Mouse (Mus musculus): ENCODE data around the gene Olfm1. TPM values are rescaled to one million over a fixed set of nuclear protein-coding genes. Genes with fewer than 3 reads are reported as not detected.
A peak's percentile ranks its signal among the peaks of the same experiment; 100 is the strongest.

Olfm1 gene
- 22.8 and 26.0 TPM in 2 replicates for polyA plus RNA-seq (2014; fragmentation: Nextera tagmentation; extraction: Ambion mirVana)

DNA sequence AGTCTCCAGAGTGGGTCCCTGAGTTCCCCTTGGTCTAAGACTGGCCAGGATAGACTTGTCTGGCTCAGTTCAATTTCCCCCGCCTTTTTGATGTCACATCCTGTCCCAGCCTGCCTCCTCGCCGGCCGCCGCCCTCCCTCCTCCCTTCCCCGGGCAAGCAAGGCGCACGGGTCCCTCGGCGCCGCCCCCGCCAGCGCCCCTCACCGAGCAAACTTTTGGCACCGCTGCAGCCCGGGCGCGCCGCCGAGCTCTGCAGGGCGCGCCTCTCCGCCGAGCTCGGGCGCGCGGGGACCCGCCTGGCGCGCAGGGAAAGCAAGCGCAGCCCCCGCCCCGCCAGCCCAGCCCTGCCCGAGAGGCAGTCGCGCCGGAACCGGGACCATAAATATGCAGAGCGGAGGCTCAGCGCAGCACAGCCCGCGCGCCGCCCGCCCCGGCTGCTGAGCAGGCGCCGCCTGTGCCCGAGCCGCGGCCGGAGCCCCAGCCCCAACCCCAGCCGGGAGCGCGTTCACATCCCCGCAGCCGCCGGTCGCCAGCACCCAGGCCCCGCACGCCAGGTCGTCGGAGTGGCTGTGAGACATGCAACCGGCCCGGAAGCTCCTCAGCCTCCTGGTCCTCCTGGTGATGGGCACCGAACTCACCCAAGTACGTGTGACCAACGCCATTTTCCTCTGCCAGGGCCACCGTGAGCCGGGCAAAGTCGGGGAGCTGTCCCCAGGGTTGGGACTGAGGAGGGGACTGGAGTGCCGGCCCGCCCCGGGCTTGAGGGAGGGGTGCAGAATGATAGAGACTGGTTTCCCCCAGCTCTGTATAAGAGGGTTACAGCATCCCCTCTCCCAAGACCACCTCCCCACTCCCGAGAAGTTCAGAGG, at the start of gene Olfm1:
Gene Olfm1 (plus strand): TSS at position 172 of the 869 bp plus-strand sequence.
- DNase-seq (ENCODE audit: low spot score): peak; percentile 73
- peaks cover 26% of the 10 kb centered on the region for H3K27me3 ChIP-seq (replicated peaks; ENCODE audit: control insufficient read depth, insufficient read depth, low read length)
- WGBS: under 1% methylated on average over 76 of the region's 76 CpGs

DNA sequence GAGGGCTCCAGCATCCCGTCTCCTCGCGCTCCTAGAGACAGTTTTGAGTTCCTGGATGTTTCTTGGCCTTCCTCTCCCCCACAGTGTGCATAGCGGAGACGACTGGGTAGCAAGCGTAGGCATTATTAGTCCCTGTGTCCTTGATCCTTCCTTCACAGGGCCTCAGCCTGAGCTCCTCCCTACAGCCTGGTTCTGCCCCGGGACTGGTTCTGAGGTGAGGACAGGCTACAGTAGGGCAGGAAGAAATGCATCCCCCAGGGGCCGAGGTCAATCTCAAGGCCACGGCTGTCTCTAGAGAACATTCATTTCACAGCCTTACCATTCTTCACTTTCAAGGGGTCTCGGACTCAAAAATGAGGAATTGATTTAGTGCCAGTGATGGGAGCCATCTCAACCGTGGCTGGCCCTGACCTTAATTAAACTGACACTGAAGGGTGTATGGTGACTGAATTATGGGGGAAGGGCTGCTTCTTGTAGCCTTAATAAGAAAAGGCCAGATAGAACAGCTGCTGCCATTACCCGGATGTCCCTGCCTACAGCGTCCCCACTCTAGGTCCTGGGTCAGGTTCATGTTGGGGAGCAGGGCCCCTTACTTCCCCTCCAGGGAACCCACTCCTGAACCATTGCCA, 49.3 kb upstream of the Olfm1 start:
- no peak for DNase-seq (ENCODE audit: low spot score)
- H3K4me2 ChIP-seq (ENCODE audit: low read length): no peak overlapping the region
- no peaks in the 10 kb centered on the region for H3K36me3 ChIP-seq (ENCODE audit: control insufficient read depth, insufficient read depth, low read length)
- no peak for ATAC-seq (replicated peaks; ENCODE audit: low FRiP score, low TSS enrichment, low read depth)
- WGBS: 65% methylated on average over 13 of the region's 13 CpGs
- no peak overlapping the region for H3K9ac ChIP-seq (ENCODE audit: low read length)
- H3K27me3 ChIP-seq (replicated peaks; ENCODE audit: control insufficient read depth, insufficient read depth, low read length): no peaks in the 10 kb centered on the region
- H3K4me1 ChIP-seq (replicated peaks; ENCODE audit: control insufficient read depth, insufficient read depth, low read length): peaks cover 6% of the 10 kb centered on the region; the same call in 1 of the 2 replicates
- no peak overlapping the region for H3K27ac ChIP-seq (ENCODE audit: low read depth)
- no peaks in the 10 kb centered on the region for H3K9me3 ChIP-seq (ENCODE audit: control insufficient read depth, low read length)
- H3K4me3 ChIP-seq (ENCODE audit: low read depth, low read length): no peak overlapping the region

More for the DNA sequence above, at the start of gene Olfm1:
- Histone ChIP-seq H3K9me3 (ENCODE audit: control insufficient read depth, low read length) (no peaks in the 10 kb centered on the region), H3K9ac (ENCODE audit: low read length) (peak within 1 kb of the TSS; percentile 49), H3K36me3 (ENCODE audit: control insufficient read depth, insufficient read depth, low read length) (no peaks in the 10 kb centered on the region), H3K27ac (ENCODE audit: low read depth) (no peak within 1 kb of the TSS), H3K4me1 (replicated peaks; ENCODE audit: control insufficient read depth, insufficient read depth, low read length) (peaks cover 12% of the 10 kb centered on the region; the same call in 1 of the 2 replicates), H3K4me2 (ENCODE audit: low read length) (peak within 1 kb of the TSS; percentile 74), H3K4me3 (ENCODE audit: low read depth, low read length) (peak within 1 kb of the TSS; percentile 54)
- peak; percentile 77 for ATAC-seq (replicated peaks; ENCODE audit: low FRiP score, low TSS enrichment, low read depth)

DNA sequence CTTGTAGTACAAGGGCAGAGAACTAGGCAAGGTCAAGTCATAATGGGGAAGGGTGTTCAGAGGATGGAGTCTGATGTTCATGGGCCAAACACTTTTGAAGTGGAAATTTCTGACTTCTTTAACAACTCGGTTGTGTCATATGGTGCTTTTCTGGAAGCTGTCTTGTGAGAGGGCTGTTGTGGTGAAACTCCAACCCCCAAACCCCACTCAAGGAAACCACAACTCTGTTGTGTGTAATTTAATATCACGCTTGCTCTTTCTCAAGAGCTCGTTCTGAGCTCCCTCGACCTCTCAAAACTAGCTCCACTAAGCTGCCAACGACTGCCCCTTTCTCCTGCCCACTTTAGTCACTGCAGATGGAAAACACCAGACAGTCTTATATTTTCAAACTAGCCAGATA, 47.1 kb upstream of the Olfm1 start:
- no peak overlapping the region for H3K9ac ChIP-seq (ENCODE audit: low read length)
- no peaks in the 10 kb centered on the region for H3K36me3 ChIP-seq (ENCODE audit: control insufficient read depth, insufficient read depth, low read length)
- H3K9me3 ChIP-seq (ENCODE audit: control insufficient read depth, low read length): no peaks in the 10 kb centered on the region
- no peak for DNase-seq (ENCODE audit: low spot score)
- no peak overlapping the region for H3K27ac ChIP-seq (ENCODE audit: low read depth)
- no peak for ATAC-seq (replicated peaks; ENCODE audit: low FRiP score, low TSS enrichment, low read depth)
- 0 out of 2 replicates have a peak, but pooled peaks cover 3% of the 10 kb centered on the region for H3K4me1 ChIP-seq (replicated peaks; ENCODE audit: control insufficient read depth, insufficient read depth, low read length)
- no peaks in the 10 kb centered on the region for H3K27me3 ChIP-seq (replicated peaks; ENCODE audit: control insufficient read depth, insufficient read depth, low read length)
- H3K4me3 ChIP-seq (ENCODE audit: low read depth, low read length): no peak overlapping the region
- WGBS: 78% methylated on average over 5 of the region's 5 CpGs
- H3K4me2 ChIP-seq (ENCODE audit: low read length): no peak overlapping the region

DNA sequence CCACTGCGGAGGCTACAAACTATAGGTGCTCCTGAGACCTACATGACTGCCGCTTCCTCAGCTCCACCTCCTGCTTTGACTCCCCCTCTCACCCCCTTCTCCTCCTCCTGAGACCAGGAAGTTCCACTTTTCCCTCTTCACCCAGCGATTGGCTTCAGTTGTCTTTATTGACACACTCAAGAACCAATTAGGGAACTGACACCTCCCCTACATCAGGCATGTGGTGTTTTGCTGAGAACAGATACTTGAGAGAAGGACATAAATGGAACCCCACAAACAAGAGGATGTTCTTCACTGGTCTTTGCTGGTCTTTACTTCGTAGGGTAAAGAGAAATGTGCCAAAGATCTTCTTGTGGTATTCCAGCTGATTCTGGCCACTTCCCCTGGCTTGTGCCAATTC, 46.6 kb upstream of the Olfm1 start:
- Histone ChIP-seq H3K4me1 (replicated peaks; ENCODE audit: control insufficient read depth, insufficient read depth, low read length) (0 out of 2 replicates have a peak, but pooled peaks cover 3% of the 10 kb centered on the region), H3K27ac (ENCODE audit: low read depth) (no peak overlapping the region), H3K27me3 (replicated peaks; ENCODE audit: control insufficient read depth, insufficient read depth, low read length) (no peaks in the 10 kb centered on the region), H3K9me3 (ENCODE audit: control insufficient read depth, low read length) (no peaks in the 10 kb centered on the region), H3K36me3 (ENCODE audit: control insufficient read depth, insufficient read depth, low read length) (no peaks in the 10 kb centered on the region), H3K9ac (ENCODE audit: low read length) (no peak overlapping the region), H3K4me3 (ENCODE audit: low read depth, low read length) (no peak overlapping the region), H3K4me2 (ENCODE audit: low read length) (no peak overlapping the region)
- ATAC-seq (replicated peaks; ENCODE audit: low FRiP score, low TSS enrichment, low read depth): no peak
- 70% methylated on average over 4 of the region's 4 CpGs for WGBS
- no peak for DNase-seq (ENCODE audit: low spot score)

DNA sequence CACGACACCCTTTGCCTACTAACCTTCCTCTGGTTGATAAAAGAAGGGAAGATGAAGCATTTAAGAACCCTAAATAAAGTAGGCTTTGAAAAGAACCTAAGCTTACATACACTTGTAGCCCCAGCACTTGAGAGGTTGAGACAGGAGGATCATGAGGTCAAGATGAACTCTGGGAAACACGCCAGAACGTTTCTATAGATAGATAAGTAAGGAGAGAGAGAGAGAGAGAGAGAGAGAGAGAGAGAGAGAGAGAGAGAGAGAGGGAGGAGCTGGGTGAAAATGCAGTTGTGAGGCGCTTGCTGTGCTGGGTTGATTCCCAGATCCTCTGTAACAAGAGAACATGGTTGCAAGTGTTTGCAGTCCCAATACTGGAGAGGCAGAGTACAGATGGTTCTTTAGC, 46.1 kb upstream of the Olfm1 start:
- Histone ChIP-seq H3K36me3 (ENCODE audit: control insufficient read depth, insufficient read depth, low read length) (no peaks in the 10 kb centered on the region), H3K27me3 (replicated peaks; ENCODE audit: control insufficient read depth, insufficient read depth, low read length) (no peaks in the 10 kb centered on the region), H3K4me1 (replicated peaks; ENCODE audit: control insufficient read depth, insufficient read depth, low read length) (0 out of 2 replicates have a peak, but pooled peaks cover 3% of the 10 kb centered on the region), H3K4me3 (ENCODE audit: low read depth, low read length) (no peak overlapping the region), H3K9ac (ENCODE audit: low read length) (no peak overlapping the region), H3K9me3 (ENCODE audit: control insufficient read depth, low read length) (no peaks in the 10 kb centered on the region), H3K4me2 (ENCODE audit: low read length) (no peak overlapping the region), H3K27ac (ENCODE audit: low read depth) (no peak overlapping the region)
- ATAC-seq (replicated peaks; ENCODE audit: low FRiP score, low TSS enrichment, low read depth) (no peak), DNase-seq (ENCODE audit: low spot score) (no peak)
- 55% methylated on average over 4 of the region's 4 CpGs for WGBS

DNA sequence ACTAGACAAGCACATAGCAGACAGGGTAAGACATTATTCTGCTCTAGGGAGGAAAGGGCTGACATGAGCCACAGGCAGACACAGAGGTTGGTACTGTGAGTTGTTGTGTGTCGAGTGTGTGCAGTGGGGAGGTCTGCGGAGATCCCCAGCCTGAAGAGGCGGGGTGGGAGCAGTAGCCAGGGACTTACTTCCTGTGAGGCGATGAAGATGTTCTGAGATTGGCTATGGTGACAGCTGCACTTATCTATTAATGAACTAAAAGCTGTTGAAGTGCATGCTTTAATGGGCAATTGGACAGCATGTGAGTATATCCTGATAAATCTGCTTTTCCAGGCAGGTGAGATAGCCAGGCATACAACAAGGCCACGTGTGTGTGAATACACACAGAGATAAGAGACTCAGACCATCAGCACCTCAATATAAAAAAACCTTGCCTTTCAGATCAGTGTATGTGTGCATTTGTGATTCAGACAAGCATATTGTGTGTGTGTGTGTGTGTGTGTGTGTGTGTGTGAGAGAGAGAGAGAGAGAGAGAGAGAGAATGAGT, 45.5 kb upstream of the Olfm1 start:
- H3K27me3 ChIP-seq (replicated peaks; ENCODE audit: control insufficient read depth, insufficient read depth, low read length): no peaks in the 10 kb centered on the region
- H3K27ac ChIP-seq (ENCODE audit: low read depth): no peak overlapping the region
- no peak overlapping the region for H3K9ac ChIP-seq (ENCODE audit: low read length)
- DNase-seq (ENCODE audit: low spot score) (no peak), ATAC-seq (replicated peaks; ENCODE audit: low FRiP score, low TSS enrichment, low read depth) (no peak)
- H3K9me3 ChIP-seq (ENCODE audit: control insufficient read depth, low read length): no peaks in the 10 kb centered on the region
- WGBS: 73% methylated on average over 5 of the region's 5 CpGs
- no peak overlapping the region for H3K4me2 ChIP-seq (ENCODE audit: low read length)
- no peak overlapping the region for H3K4me3 ChIP-seq (ENCODE audit: low read depth, low read length)
- H3K4me1 ChIP-seq (replicated peaks; ENCODE audit: control insufficient read depth, insufficient read depth, low read length): 0 out of 2 replicates have a peak, but pooled peaks cover 3% of the 10 kb centered on the region
- H3K36me3 ChIP-seq (ENCODE audit: control insufficient read depth, insufficient read depth, low read length): no peaks in the 10 kb centered on the region

DNA sequence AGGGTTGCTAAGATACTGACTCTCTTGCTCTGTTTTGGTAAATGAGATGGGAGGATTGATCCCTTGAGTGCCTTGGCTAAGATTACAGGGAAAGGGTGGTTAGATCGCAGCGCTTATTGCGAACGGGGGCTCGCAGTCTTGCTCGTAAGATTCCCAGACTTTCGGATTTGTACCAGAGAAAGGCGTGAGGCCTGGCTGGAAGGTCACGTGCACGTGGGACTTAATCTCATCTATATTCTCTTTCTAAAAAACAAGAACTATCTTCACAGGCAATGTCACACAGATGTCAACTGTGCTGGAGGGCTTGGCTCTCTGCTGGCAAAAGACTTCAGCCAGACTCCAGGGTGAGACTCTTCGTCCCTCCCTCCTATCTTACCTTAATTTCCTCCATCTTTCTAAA, 43.1 kb upstream of the Olfm1 start:
- Histone ChIP-seq H3K27ac (ENCODE audit: low read depth) (no peak overlapping the region), H3K27me3 (replicated peaks; ENCODE audit: control insufficient read depth, insufficient read depth, low read length) (no peaks in the 10 kb centered on the region), H3K9ac (ENCODE audit: low read length) (no peak overlapping the region), H3K36me3 (ENCODE audit: control insufficient read depth, insufficient read depth, low read length) (no peaks in the 10 kb centered on the region), H3K4me2 (ENCODE audit: low read length) (no peak overlapping the region), H3K4me3 (ENCODE audit: low read depth, low read length) (no peak overlapping the region), H3K4me1 (replicated peaks; ENCODE audit: control insufficient read depth, insufficient read depth, low read length) (no peaks in the 10 kb centered on the region), H3K9me3 (ENCODE audit: control insufficient read depth, low read length) (no peaks in the 10 kb centered on the region)
- DNase-seq (ENCODE audit: low spot score) (no peak), ATAC-seq (replicated peaks; ENCODE audit: low FRiP score, low TSS enrichment, low read depth) (no peak)
- WGBS: 72% methylated on average over 11 of the region's 11 CpGs

DNA sequence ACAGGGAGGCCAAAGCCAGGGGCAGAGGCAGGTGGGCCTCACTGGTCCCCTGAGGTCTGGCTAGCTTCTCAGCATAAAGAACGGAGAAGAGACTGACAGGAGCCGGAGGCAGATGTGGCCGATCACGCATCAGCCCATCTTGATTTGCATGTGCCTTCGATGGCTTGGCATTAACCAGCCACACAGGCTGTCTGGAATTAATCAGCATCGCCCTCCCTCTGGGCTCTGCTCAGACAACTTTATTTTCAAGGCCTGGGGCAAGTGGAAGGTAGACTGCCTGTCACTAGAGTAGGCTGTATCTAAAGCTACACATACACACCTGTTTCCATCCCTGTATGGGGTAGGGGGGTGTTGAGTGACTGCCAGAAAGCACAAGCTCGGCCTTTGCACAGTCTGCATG, 32.2 kb upstream of the Olfm1 start:
- 59% methylated on average over 7 of the region's 7 CpGs for WGBS
- Histone ChIP-seq H3K4me2 (ENCODE audit: low read length) (no peak overlapping the region), H3K27ac (ENCODE audit: low read depth) (no peak overlapping the region), H3K9ac (ENCODE audit: low read length) (no peak overlapping the region), H3K27me3 (replicated peaks; ENCODE audit: control insufficient read depth, insufficient read depth, low read length) (no peaks in the 10 kb centered on the region), H3K36me3 (ENCODE audit: control insufficient read depth, insufficient read depth, low read length) (no peaks in the 10 kb centered on the region), H3K9me3 (ENCODE audit: control insufficient read depth, low read length) (no peaks in the 10 kb centered on the region), H3K4me1 (replicated peaks; ENCODE audit: control insufficient read depth, insufficient read depth, low read length) (no peaks in the 10 kb centered on the region), H3K4me3 (ENCODE audit: low read depth, low read length) (no peak overlapping the region)
- ATAC-seq (replicated peaks; ENCODE audit: low FRiP score, low TSS enrichment, low read depth): no peak
- no peak for DNase-seq (ENCODE audit: low spot score)

Data from intestine, embryonic 14.5 days (tissue).